In genomic region chr13:69534334-69534653, GRCm38 (mm10) we compare ENCODE assay signal across 8 mouse cellular contexts. TPM values are rescaled to one million over a fixed set of nuclear protein-coding genes. Genes with fewer than 3 reads are reported as not detected.
DNase-seq lines count a peak whose midpoint lies in the region; ATAC-seq and TF ChIP-seq lines count a peak whose summit lies in the region.

Tent4a (minus strand) TSS chr13:69534617.

- peak within 1 kb of the TSS; percentile 96 for H3K4me2 ChIP-seq in kidney, postnatal 0 days (ENCODE audit: low read length)
- peak within 1 kb of the TSS; percentile 99 for H3K4me2 ChIP-seq in midbrain, embryonic 16.5 days (ENCODE audit: low read length)

- WGBS in kidney, postnatal 0 days = under 1% methylated on average over 47 of the region's 57 CpGs
- WGBS in midbrain, embryonic 16.5 days = under 1% methylated on average over 34 of the region's 57 CpGs

- no peak for DNase-seq in kidney, postnatal 0 days (ENCODE audit: low spot score)
- DNase-seq in kidney, postnatal 4 days = no peak
- no peak for DNase-seq in adrenal gland, postnatal 14 days
- DNase-seq in heart, adult 8-10 months (ENCODE audit: low spot score) = no peak
- no peak for DNase-seq in layer of hippocampus, postnatal 36 days
- no peak for DNase-seq in right cerebral cortex, adult 2 months (ENCODE audit: low spot score in 2 of 2)
- no peak for DNase-seq in embryo, embryonic 10 days (ENCODE audit: low spot score)

- no peaks in the 10 kb centered on the region for H3K27me3 ChIP-seq in kidney, postnatal 0 days (ENCODE audit: insufficient read depth, low read length)
- H3K27me3 ChIP-seq in midbrain, embryonic 16.5 days (ENCODE audit: control insufficient read depth, insufficient read depth, low read depth, low read length) = no peaks in the 10 kb centered on the region

- H3K36me3 ChIP-seq in kidney, postnatal 0 days (ENCODE audit: insufficient read depth, low read length) = no peaks in the 10 kb centered on the region
- no peaks in the 10 kb centered on the region for H3K36me3 ChIP-seq in midbrain, embryonic 16.5 days (ENCODE audit: control insufficient read depth, insufficient read depth, low read length)

- peaks cover 19% of the 10 kb centered on the region for H3K4me1 ChIP-seq in kidney, postnatal 0 days (replicated peaks; ENCODE audit: insufficient read depth, low read length)
- peaks cover 33% of the 10 kb centered on the region for H3K4me1 ChIP-seq in midbrain, embryonic 16.5 days (ENCODE audit: control insufficient read depth, insufficient read depth, low read length)

- peak within 1 kb of the TSS; percentile 98 for H3K27ac ChIP-seq in kidney, postnatal 0 days
- H3K27ac ChIP-seq in midbrain, embryonic 16.5 days (ENCODE audit: low read length) = peak within 1 kb of the TSS; percentile 97

- no peak for TF ChIP-seq CTCF in kidney, postnatal 0 days (IDR thresholded peaks at IDR 0.05; ENCODE audit: low read depth)

- peak; percentile 90 for ATAC-seq in kidney, postnatal 0 days (replicated peaks; ENCODE audit: low FRiP score, low read depth)
- peak; percentile 82 for ATAC-seq in midbrain, embryonic 16.5 days

- H3K9me3 ChIP-seq in kidney, postnatal 0 days (replicated peaks; ENCODE audit: low read length) = no peaks in the 10 kb centered on the region
- no peaks in the 10 kb centered on the region for H3K9me3 ChIP-seq in midbrain, embryonic 16.5 days (replicated peaks; ENCODE audit: control insufficient read depth, low read length, poor library complexity, severe bottlenecking)

- peak within 1 kb of the TSS; percentile 89 for H3K4me3 ChIP-seq in kidney, postnatal 0 days (replicated peaks; ENCODE audit: low read depth, low read length)
- peak within 1 kb of the TSS; percentile 75 for H3K4me3 ChIP-seq in midbrain, embryonic 16.5 days (ENCODE audit: low read depth, low read length)

- H3K9ac ChIP-seq in kidney, postnatal 0 days (ENCODE audit: low read depth, low read length) = peak within 1 kb of the TSS; percentile 92
- peak within 1 kb of the TSS; percentile 81 for H3K9ac ChIP-seq in midbrain, embryonic 16.5 days (ENCODE audit: low read depth, low read length)

RNA-seq across cellular contexts. Expression of gene Tent4a, which starts in this region (rescaled TPM):
- polyA plus RNA-seq in kidney, postnatal 0 days (2015; fragmentation: Nextera tagmentation; extraction: Ambion mirVana) = 4.7 and 5.0 TPM in 2 replicates
- total RNA-seq in adrenal gland, postnatal 14 days (2021) = 21.1 and 21.6 TPM in 2 replicates
- total RNA-seq in heart, adult 8-10 months (2022) = 10 to 100 TPM; 10.6 to 14.1 (median 11.9) TPM
- total RNA-seq in layer of hippocampus, postnatal 36 days (2021) = 10 to 100 TPM; 47.0 to 49.1 TPM
- 5.4 and 6.3 TPM in 2 replicates for polyA plus RNA-seq in midbrain, embryonic 16.5 days (2015; fragmentation: Nextera tagmentation; extraction: Ambion mirVana)
